Mouse (Mus musculus): ENCODE results near the gene Prpf38b.

GRCm38 (mm10) chr3:108879129-108879528 is 32.4 kb downstream of the Prpf38b start:
- TF ChIP-seq POLR2A (IDR thresholded peaks at IDR 0.05; ENCODE audit: insufficient read depth, low read length): no peak
- TF ChIP-seq CTCF (IDR thresholded peaks at IDR 0.05; ENCODE audit: low read depth, low read length): no peak
- no peak for TF ChIP-seq EP300 (IDR thresholded peaks at IDR 0.05; ENCODE audit: insufficient read depth, low read depth, low read length)
